Mouse (Mus musculus) heart, adult 10 weeks (tissue): ENCODE data around the gene Eno2. TPM values are rescaled to one million over a fixed set of nuclear protein-coding genes. Genes with fewer than 3 reads are reported as not detected.

Experiments used
- polyA plus RNA-seq: library from polyadenylated mRNA; stranded (reverse); fragments of 350-450 nt; fragmentation: Illumina TruSeq; extraction: RNeasy Lipid Tissue Mini Kit (QIAGEN cat#74804); gene quantifications from one replicate; pipeline ENCODE4 v1.2.3, GENCODE M21; 2014; ENCODE audit warnings: low read depth, low replicate concordance

Gene Eno2
- 1.6 TPM for polyA plus RNA-seq

DNA sequence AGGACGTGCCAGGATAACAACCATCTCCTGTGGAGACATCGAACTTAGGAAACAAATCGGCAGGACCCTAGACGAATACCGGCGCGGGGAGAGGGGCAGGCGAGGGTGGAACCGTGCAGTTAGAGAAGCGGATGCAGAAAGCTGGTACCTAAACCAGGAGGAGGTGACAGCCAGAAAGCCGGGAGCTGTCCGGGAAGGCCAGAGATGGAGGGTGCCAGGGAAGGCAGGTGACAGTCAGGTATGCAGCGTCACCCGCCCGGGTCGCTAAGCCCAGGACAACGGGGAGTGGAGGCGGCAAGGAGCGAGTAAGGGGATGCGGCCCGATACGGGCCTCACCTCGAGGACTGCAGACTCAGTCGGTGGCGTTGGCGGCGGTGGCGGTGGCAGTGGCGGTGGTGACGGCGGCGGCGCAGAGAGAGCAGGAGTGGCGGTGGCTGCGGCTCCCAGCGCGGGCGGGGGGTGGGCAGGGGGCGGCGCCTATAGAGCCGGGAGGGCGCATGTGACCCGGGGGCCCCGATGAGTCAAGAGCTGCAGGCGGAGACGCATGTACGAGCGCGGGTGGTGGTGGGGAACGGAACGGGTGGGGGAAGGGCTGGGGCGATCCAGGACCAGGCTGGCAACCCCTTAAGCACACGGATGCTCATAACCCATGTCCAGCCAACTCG, at the start of gene Eno2:
TSS of gene Eno2 (minus strand) at position 573 of the 665 bp plus-strand sequence.

DNA sequence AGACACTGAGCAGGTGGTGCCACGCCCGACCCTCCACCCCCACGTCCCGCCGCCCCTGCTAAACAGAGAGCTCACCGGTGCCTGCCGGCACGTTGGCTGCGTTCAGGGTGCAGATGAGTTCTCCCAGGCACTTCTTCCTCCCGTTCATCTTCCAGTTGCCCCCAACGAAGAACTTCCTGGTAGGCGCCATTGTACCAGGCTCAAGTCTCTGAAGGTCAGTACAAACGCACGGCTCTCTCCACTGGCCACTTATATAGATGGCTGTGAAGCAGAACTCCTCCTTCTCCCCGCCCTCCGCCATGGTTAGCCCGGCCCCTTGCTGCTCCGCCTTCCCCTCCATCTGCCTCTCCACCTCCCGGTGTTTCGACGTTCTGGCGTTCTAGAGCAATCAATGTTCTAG, 44.5 kb upstream of the Eno2 start, which contains the start of gene Tpi1:
TSS of gene Tpi1 (minus strand) at position 364 of the 400 bp plus-strand sequence.

DNA sequence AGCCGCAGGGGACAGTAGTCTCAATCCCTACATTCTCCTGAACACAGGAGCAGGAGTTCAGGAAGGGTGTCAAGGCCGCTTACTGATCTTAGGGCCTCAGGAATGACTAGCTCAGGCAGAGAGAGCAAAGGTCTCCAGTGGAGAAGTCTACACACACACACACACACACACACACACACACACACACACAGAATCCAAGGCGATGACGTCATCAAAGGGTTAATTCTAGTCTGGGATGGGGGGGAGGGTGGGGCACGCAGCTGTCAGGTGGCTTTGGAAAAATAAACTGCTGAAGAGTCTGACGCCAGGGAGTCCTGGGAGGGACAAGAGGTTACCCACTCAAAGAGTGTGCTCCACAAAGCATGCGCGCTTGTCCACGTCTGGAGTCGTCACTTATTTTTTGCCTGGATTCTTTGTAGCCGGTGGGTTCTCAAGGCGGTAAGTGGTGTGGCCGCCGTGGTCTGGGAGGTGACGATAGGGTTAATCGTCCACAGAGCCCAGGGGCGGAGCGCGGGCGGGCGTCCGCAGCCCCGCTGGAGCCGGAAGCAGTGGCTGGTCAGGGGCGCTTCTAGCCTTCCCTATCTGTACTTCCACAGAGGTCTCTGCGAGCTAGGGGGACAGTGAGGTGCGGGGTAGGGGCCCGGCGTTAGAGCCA, 39.0 kb upstream of the Eno2 start, which contains the start of gene Spsb2:
TSS of gene Spsb2 (plus strand) at position 304 of the 655 bp plus-strand sequence.

DNA sequence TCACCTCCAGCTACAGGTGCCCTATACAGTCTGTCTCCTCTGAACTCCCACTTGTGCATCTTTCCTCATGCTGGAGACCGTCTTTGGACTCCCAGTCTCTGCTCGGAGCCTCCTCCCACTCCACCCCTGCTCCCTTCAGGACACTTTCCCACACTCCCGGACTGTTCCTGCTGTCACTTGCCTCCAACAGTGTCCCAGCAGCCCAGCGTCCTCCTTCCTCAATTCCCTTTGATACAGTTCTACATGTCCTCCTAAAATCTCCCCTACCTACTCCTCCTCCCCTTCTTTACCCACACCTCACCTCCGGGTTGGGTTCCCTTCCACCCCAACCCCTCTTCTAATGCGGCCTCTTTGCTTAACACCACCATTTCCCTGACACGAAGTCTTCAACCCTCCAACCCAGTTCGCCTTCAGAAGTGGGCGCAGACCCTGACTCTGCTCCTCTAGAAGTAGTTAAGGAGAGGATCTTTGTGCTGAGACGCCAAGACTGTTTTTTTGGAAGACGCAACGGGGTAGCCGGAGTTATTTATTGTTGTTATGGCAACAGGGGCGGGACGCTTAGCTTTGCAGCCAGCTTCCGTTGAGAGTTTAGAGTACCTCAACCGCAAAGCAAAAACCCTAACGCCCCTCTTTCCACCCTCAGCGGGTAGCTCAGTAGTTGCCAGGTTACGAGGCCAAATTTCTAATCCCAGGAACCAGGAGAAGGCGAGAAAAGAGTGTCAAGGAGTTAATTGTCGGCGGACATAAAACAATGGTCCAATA, 9.9 kb upstream of the Eno2 start, which contains the start of gene Lrrc23:
TSS of gene Lrrc23 (minus strand) at position 506 of the 762 bp plus-strand sequence.

DNA sequence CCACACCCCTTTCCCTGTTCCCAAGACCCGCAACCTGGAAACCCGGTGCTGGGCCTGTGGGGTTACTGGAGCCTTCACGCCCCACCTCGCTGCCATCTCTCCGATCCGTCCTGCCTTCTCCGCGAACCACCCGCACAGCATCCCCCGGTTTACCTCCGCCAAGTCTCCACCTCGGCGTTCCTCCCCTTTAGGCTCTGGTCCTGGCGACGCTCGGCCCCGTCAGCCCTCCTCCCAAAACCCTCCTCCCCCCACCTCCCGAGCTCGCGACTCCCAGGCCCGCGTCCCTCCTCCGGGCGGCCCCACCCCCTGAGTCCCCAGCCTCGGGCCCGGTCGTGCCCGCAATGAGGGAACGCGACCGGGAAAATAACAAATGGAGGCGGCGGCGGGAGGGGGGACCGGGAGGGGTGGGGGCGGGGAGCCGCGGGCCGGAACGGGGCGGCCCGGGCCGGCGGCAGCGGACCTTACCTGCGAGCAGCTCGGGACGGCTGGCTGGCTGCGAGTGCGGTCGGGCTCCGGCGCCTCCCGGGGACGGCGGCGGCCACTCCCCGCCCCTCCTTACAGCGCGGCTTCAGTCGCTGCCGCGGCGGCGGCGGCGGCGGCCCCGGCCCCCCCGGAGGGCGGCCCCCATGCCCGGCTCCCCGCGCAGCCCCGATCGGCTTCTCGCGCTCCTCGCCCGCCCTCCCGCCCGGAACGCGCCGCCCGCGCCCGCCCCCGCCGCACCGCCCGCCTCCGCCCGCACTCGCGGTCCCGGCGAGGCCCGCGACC, 13.5 kb downstream of the Eno2 start, which contains the start of the genes Gm45234 and Atn1:
TSS of gene Gm45234 (minus strand) at position 191 of the 765 bp plus-strand sequence.
TSS of gene Atn1 (minus strand) at position 694 of the 765 bp plus-strand sequence.

DNA sequence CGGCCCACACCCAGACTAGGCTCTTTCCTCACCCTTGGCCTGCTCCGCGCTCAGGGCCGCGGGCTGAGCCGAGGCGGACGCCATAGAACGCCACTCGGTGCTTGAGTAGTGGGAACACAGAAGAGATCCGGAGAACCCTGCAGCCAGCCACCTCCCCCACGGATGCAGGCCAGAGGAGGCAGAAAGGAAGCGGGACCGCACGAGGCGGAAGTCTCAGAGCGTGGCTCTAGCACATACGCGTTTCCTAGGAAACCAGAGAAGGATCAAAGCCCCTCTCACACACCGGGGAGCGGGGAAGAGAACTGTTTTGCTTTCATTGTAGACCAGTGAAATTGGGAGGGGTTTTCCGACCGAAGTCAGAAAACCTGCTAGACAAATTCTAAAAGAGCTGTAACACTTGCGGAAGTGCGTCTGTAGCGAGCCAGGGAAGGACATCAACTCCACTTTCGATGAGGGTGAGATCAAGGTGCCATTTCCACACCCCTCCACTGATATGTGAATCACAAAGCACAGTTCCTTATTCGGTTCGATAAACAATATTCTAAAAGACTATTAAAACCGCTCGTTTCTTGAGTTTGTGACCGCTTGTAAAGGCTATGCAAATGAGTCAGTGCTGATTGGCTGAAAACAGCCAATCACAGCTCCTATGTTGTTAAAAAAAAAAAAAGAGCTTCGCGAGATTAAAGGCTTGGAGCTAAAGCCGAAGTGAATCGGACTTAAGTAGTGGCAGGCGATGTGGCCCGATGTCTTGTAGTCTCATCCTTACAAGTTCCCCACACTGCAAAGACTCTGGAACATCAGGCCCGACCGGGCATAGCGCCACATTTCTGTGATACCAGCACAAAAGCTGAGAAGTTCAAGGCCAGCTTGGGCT, 28.3 kb downstream of the Eno2 start, which contains the start of gene Grcc10:
TSS of gene Grcc10 (minus strand) at position 487 of the 874 bp plus-strand sequence.

DNA sequence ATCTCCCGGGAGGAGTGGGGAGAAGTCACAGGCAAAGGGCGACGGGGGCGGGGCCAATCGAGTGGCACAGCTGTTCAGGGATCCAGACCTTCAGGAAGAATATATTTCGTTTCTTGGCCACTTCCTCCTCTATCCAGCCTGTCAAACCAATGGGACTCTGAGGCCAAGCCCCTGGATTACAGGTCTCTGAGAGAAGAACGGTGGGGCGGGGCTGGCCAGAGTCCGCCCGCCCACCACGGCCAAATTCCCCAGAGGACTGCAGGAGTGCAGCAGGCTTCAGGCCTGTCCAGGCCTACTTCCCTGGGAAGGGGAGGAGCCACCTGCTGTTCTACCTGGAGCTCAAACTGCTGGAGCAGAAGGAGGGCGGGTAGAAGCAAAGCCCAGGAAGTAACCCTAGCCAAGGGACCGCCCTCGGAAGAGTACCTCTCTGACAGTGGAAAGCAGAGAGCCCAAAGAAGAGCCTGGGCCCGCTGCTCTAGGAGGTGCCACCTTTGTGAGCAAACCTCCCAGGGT, 30.9 kb downstream of the Eno2 start, which contains the start of gene Ptpn6:
TSS of gene Ptpn6 (minus strand) at position 204 of the 513 bp plus-strand sequence.

DNA sequence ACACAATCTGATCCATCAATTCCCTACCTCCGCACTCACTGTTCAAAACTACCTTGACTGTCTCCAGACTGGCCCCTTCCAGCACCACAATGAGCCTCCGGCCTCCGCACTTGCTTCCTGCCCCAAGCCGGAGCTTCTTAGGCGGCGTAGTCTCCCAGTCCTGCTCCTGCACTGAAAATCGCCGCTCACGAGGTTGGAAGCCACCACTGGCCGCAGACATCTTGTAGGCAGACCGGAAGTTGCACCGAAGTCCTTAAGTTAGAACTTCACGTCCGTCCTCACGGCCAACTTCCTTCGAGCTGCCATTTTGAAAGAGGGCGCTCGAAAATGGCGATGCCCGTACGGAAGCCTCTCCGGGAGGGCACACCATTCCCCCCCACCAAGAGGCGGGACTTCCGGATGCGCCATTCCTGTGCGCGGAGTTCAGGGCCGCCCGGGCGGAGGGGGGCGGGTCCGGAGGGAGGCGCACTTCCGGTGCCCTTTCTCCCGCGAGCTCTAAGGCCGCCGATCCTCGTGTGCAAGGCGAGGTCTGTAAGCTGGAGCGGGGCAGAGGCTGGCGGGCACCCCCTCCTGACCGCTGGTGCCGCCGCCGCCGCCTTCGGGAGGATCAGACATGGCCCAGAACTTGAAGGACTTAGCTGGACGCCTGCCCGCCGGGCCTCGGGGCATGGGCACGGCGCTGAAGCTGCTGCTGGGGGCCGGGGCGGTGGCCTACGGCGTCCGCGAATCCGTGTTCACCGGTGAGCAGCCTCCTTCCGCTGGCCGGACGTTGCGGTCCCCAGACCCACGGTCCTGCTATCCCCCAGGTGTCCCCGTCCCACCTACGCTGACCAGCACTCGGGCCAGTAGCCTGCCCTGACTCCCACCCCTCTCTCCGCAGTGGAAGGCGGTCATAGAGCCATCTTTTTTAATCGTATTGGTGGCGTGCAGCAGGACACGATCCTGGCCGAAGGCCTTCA, 57.4 kb downstream of the Eno2 start, which contains the start of the genes Emg1 and Phb2:
TSS of gene Emg1 (minus strand) at position 355 of the 959 bp plus-strand sequence.
TSS of gene Phb2 (plus strand) at position 513 of the 959 bp plus-strand sequence.

Other genes starting within 250 kb of the Eno2 start
- 35.1 TPM for gene C1s1, start 227.3 kb downstream of the Eno2 start, polyA plus RNA-seq
- gene C1rb, start 199.4 kb downstream of the Eno2 start, polyA plus RNA-seq: not detected
- gene C1s2, start 133.6 kb downstream of the Eno2 start, polyA plus RNA-seq: not detected
- gene Lpcat3, start 106.6 kb downstream of the Eno2 start, polyA plus RNA-seq: 38.0 TPM
- 95.4 TPM for gene Emg1, start 57.5 kb downstream of the Eno2 start, polyA plus RNA-seq
- gene Phb2, start 57.3 kb downstream of the Eno2 start, polyA plus RNA-seq: 219 TPM
- gene Ptpn6, start 31.0 kb downstream of the Eno2 start, polyA plus RNA-seq: 4.0 TPM
- 240 TPM for gene Grcc10, start 28.3 kb downstream of the Eno2 start, polyA plus RNA-seq
- not detected for gene Gm45234, start 13.7 kb downstream of the Eno2 start, polyA plus RNA-seq
- gene Atn1, start 13.1 kb downstream of the Eno2 start, polyA plus RNA-seq: 24.6 TPM
- 2.5 TPM for gene Lrrc23, start 10.1 kb upstream of the Eno2 start, polyA plus RNA-seq
- gene Spsb2, start 39.0 kb upstream of the Eno2 start, polyA plus RNA-seq: 3.0 TPM
- gene Tpi1, start 44.6 kb upstream of the Eno2 start, polyA plus RNA-seq: 811 TPM
- gene Usp5, start 59.8 kb upstream of the Eno2 start, polyA plus RNA-seq: 65.2 TPM
- 0.58 TPM for gene Cdca3, start 59.9 kb upstream of the Eno2 start, polyA plus RNA-seq
- gene Gnb3, start 70.6 kb upstream of the Eno2 start, polyA plus RNA-seq: 11.1 TPM
- gene P3h3, start 88.1 kb upstream of the Eno2 start, polyA plus RNA-seq: 17.8 TPM
- 1.1 TPM for gene Gpr162, start 94.3 kb upstream of the Eno2 start, polyA plus RNA-seq
- gene Cd4, start 118.5 kb upstream of the Eno2 start, polyA plus RNA-seq: 0.42 TPM
- 1.6 TPM for gene Lag3, start 142.0 kb upstream of the Eno2 start, polyA plus RNA-seq
- 217 TPM for gene Ptms, start 150.4 kb upstream of the Eno2 start, polyA plus RNA-seq
- 190 TPM for gene Mlf2, start 161.7 kb upstream of the Eno2 start, polyA plus RNA-seq
- gene Cops7a, start 195.9 kb upstream of the Eno2 start, polyA plus RNA-seq: 103 TPM
- gene Pianp, start 227.0 kb upstream of the Eno2 start, polyA plus RNA-seq: 0.86 TPM
- 26.3 TPM for gene Zfp384, start 239.5 kb upstream of the Eno2 start, polyA plus RNA-seq